Mouse (Mus musculus): ENCODE measurements at regions not wholly inside any gene's neighbourhood (a gene's known extent, or its start where the extent isn't known, plus 50 kb on each side); places are given as distances from the start of the nearest gene placed in this dataset.

- Histone ChIP-seq H3K4me3 (no peak overlapping the region), H3K36me3 (no peaks in the 10 kb centered on the region), H3K27me3 (no peaks in the 10 kb centered on the region), H3K4me2 (no peak overlapping the region), H3K9me3 (no peaks in the 10 kb centered on the region), H3K27ac (no peak overlapping the region), H3K9ac (no peak overlapping the region), H3K4me1 (no peaks in the 10 kb centered on the region)
- WGBS: 74% methylated on average over 2 of the region's 2 CpGs
- no peak for ATAC-seq (ENCODE audit: insufficient number of reproducible peaks, insufficient read depth, low FRiP score, low TSS enrichment, low read depth)
Observed at GRCm38 (mm10) chr15:97520395-97520794, 185.2 kb downstream of the Rpap3 start.

GRCm38 (mm10) chr15:97519919-97520345 is 185.7 kb downstream of the Rpap3 start:
- Histone ChIP-seq H3K9ac (no peak overlapping the region), H3K4me2 (no peak overlapping the region), H3K27me3 (no peaks in the 10 kb centered on the region), H3K27ac (no peak overlapping the region), H3K9me3 (no peaks in the 10 kb centered on the region), H3K4me1 (no peaks in the 10 kb centered on the region), H3K4me3 (no peak overlapping the region), H3K36me3 (no peaks in the 10 kb centered on the region)
- no peak for ATAC-seq (ENCODE audit: insufficient number of reproducible peaks, insufficient read depth, low FRiP score, low TSS enrichment, low read depth)
- WGBS: 85% methylated on average over 8 of the region's 8 CpGs

- H3K9ac ChIP-seq: no peak overlapping the region
- no peak overlapping the region for H3K4me3 ChIP-seq
- H3K27me3 ChIP-seq: no peaks in the 10 kb centered on the region
- ATAC-seq (ENCODE audit: insufficient number of reproducible peaks, insufficient read depth, low FRiP score, low TSS enrichment, low read depth): no peak
- no peak overlapping the region for H3K27ac ChIP-seq
- no peaks in the 10 kb centered on the region for H3K36me3 ChIP-seq
- WGBS: 54% methylated on average over 10 of the region's 10 CpGs
- no peaks in the 10 kb centered on the region for H3K9me3 ChIP-seq
- no peak overlapping the region for H3K4me2 ChIP-seq
- no peaks in the 10 kb centered on the region for H3K4me1 ChIP-seq
Observed at GRCm38 (mm10) chr15:97517926-97518325, 187.7 kb downstream of the Rpap3 start.

- Histone ChIP-seq H3K27me3 (no peaks in the 10 kb centered on the region), H3K4me3 (no peak overlapping the region), H3K27ac (no peak overlapping the region), H3K4me1 (no peaks in the 10 kb centered on the region), H3K4me2 (no peak overlapping the region), H3K9me3 (no peaks in the 10 kb centered on the region), H3K9ac (no peak overlapping the region), H3K36me3 (no peaks in the 10 kb centered on the region)
- 92% methylated on average over 11 of the region's 11 CpGs for WGBS
- no peak for ATAC-seq (ENCODE audit: insufficient number of reproducible peaks, insufficient read depth, low FRiP score, low TSS enrichment, low read depth)
Observed at GRCm38 (mm10) chr15:97517188-97517587, 188.4 kb downstream of the Rpap3 start.

- no peaks in the 10 kb centered on the region for H3K27me3 ChIP-seq
- no peaks in the 10 kb centered on the region for H3K4me1 ChIP-seq
- 70% methylated on average over 4 of the region's 4 CpGs for WGBS
- ATAC-seq (ENCODE audit: insufficient number of reproducible peaks, insufficient read depth, low FRiP score, low TSS enrichment, low read depth): no peak
- H3K4me2 ChIP-seq: no peak overlapping the region
- H3K4me3 ChIP-seq: no peak overlapping the region
- no peak overlapping the region for H3K9ac ChIP-seq
- H3K36me3 ChIP-seq: no peaks in the 10 kb centered on the region
- no peak overlapping the region for H3K27ac ChIP-seq
- H3K9me3 ChIP-seq: peaks cover under 1% of the 10 kb centered on the region; the same call in 1 of the 2 replicates
Observed at GRCm38 (mm10) chr15:97515773-97516172, 189.9 kb downstream of the Rpap3 start.

- 91% methylated on average over 16 of the region's 16 CpGs for WGBS
- H3K27ac ChIP-seq: no peak overlapping the region
- ATAC-seq (ENCODE audit: insufficient number of reproducible peaks, insufficient read depth, low FRiP score, low TSS enrichment, low read depth): no peak
Observed at GRCm38 (mm10) chr15:97507656-97508306, 197.8 kb downstream of the Rpap3 start.

GRCm38 (mm10) chr15:97507176-97507575 is 198.4 kb downstream of the Rpap3 start:
- Histone ChIP-seq H3K27me3 (no peaks in the 10 kb centered on the region), H3K27ac (no peak overlapping the region), H3K9ac (no peak overlapping the region), H3K36me3 (no peaks in the 10 kb centered on the region), H3K9me3 (peaks cover 6% of the 10 kb centered on the region), H3K4me1 (no peaks in the 10 kb centered on the region), H3K4me3 (no peak overlapping the region), H3K4me2 (no peak overlapping the region)
- 73% methylated on average over 11 of the region's 11 CpGs for WGBS
- ATAC-seq (ENCODE audit: insufficient number of reproducible peaks, insufficient read depth, low FRiP score, low TSS enrichment, low read depth): no peak

More at GRCm38 (mm10) chr15:97507656-97508306, 197.8 kb downstream of the Rpap3 start:
- no peak overlapping the region for H3K4me3 ChIP-seq
- H3K4me1 ChIP-seq: no peaks in the 10 kb centered on the region
- H3K36me3 ChIP-seq: no peaks in the 10 kb centered on the region
- H3K4me2 ChIP-seq: no peak overlapping the region
- peaks cover 6% of the 10 kb centered on the region for H3K9me3 ChIP-seq
- H3K27me3 ChIP-seq: no peaks in the 10 kb centered on the region
- no peak overlapping the region for H3K9ac ChIP-seq

- no peak for ATAC-seq (ENCODE audit: insufficient number of reproducible peaks, insufficient read depth, low FRiP score, low TSS enrichment, low read depth)
- H3K36me3 ChIP-seq: no peaks in the 10 kb centered on the region
- no peak overlapping the region for H3K4me2 ChIP-seq
Observed at GRCm38 (mm10) chr15:97505715-97506114, 199.9 kb downstream of the Rpap3 start.

DNA sequence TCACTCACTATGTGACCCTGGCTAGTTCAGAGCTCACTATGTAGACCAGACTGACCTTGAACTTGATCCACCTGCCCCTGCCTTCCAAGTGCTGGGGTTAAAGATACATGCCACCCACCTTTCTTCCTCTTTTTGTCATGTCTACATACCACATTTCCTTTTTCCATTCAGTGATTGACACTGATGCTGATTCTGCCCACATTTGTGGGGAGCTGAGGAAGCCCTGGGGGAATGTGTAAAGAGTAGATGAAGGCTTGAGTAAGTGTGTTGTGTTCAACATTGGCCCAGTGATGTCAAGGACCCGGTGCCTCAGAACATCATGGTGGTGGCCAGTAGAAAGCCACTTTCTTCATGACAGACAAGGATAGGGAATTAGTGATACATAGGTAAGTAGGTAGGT is 201.3 kb downstream of the Rpap3 start:
- 83% methylated on average over 1 of the region's 1 CpGs for WGBS
- Histone ChIP-seq H3K27ac (no peak overlapping the region), H3K9ac (no peak overlapping the region), H3K4me3 (no peak overlapping the region), H3K4me1 (no peaks in the 10 kb centered on the region), H3K27me3 (no peaks in the 10 kb centered on the region), H3K36me3 (no peaks in the 10 kb centered on the region), H3K4me2 (no peak overlapping the region), H3K9me3 (no peaks in the 10 kb centered on the region)
- no peak for ATAC-seq (ENCODE audit: insufficient number of reproducible peaks, insufficient read depth, low FRiP score, low TSS enrichment, low read depth)

More at GRCm38 (mm10) chr15:97505715-97506114, 199.9 kb downstream of the Rpap3 start:
- H3K4me1 ChIP-seq: no peaks in the 10 kb centered on the region
- 79% methylated on average over 11 of the region's 11 CpGs for WGBS
- H3K4me3 ChIP-seq: no peak overlapping the region
- H3K9ac ChIP-seq: no peak overlapping the region
- peaks cover 5% of the 10 kb centered on the region for H3K9me3 ChIP-seq
- no peak overlapping the region for H3K27ac ChIP-seq
- H3K27me3 ChIP-seq: no peaks in the 10 kb centered on the region

DNA sequence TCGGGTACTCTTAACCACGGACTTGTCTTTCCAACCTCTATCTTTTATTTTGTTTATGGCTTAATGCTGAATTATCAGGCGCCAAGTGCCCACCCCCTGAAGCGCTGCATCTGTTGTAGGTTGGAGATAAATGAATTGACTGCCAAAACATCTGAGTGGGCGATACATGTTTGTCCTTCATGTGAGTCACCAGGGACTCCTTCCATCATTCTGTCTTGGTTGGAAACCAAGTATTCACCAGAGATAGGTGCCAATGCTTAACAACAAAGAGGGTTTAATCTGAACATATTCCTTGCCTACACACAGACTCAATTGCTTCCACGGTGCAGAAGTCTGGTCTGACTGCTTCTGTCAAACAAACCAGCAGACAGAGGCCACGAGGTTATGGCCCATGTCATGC is 203.6 kb downstream of the Rpap3 start:
- no peak overlapping the region for H3K9ac ChIP-seq
- no peaks in the 10 kb centered on the region for H3K4me1 ChIP-seq
- 92% methylated on average over 7 of the region's 7 CpGs for WGBS
- no peaks in the 10 kb centered on the region for H3K9me3 ChIP-seq
- H3K27me3 ChIP-seq: no peaks in the 10 kb centered on the region
- no peak overlapping the region for H3K4me2 ChIP-seq
- H3K27ac ChIP-seq: no peak overlapping the region
- no peak for ATAC-seq (ENCODE audit: insufficient number of reproducible peaks, insufficient read depth, low FRiP score, low TSS enrichment, low read depth)
- H3K4me3 ChIP-seq: no peak overlapping the region
- H3K36me3 ChIP-seq: no peaks in the 10 kb centered on the region

- H3K9ac ChIP-seq: no peak overlapping the region
- 66% methylated on average over 9 of the region's 9 CpGs for WGBS
Observed at GRCm38 (mm10) chr15:97501420-97501819, 204.2 kb downstream of the Rpap3 start.

GRCm38 (mm10) chr15:97499821-97500385 is 205.7 kb downstream of the Rpap3 start:
- Histone ChIP-seq H3K4me2 (no peak overlapping the region), H3K36me3 (no peaks in the 10 kb centered on the region), H3K4me3 (no peak overlapping the region), H3K9me3 (no peaks in the 10 kb centered on the region), H3K27me3 (no peaks in the 10 kb centered on the region), H3K9ac (no peak overlapping the region), H3K27ac (no peak overlapping the region), H3K4me1 (no peaks in the 10 kb centered on the region)
- no peak for ATAC-seq (ENCODE audit: insufficient number of reproducible peaks, insufficient read depth, low FRiP score, low TSS enrichment, low read depth)
- WGBS: 65% methylated on average over 4 of the region's 4 CpGs

More at GRCm38 (mm10) chr15:97501420-97501819, 204.2 kb downstream of the Rpap3 start:
- Histone ChIP-seq H3K27me3 (no peaks in the 10 kb centered on the region), H3K4me3 (no peak overlapping the region), H3K36me3 (no peaks in the 10 kb centered on the region), H3K9me3 (no peaks in the 10 kb centered on the region), H3K4me2 (no peak overlapping the region), H3K27ac (no peak overlapping the region), H3K4me1 (no peaks in the 10 kb centered on the region)
- no peak for ATAC-seq (ENCODE audit: insufficient number of reproducible peaks, insufficient read depth, low FRiP score, low TSS enrichment, low read depth)
